In the genomic region with DNA sequence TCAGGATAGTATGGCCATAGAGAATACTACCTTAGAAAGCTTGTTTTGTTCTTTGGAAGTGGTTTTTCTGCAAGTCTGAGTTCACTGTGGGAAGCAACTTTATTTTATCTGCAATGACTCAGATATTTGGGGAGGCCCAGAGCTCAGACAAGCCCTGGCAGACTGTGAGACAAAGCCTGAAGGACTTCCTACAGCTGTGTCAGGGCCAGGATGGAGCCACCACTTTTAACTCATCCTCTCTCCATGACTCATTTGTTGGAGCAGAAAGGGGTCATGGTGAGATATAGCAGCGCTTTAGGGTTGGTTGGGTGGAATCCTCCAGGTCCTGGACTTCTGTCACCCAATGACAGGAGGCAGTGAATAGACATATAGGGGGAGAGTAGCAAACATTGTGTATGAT, we compare ENCODE assay signal across 34 mouse cellular contexts. TPM values are rescaled to one million over a fixed set of nuclear protein-coding genes. Genes with fewer than 3 reads are reported as not detected.
"Had no signal": no experiment of that assay in that cellular context is flagged by ENCODE, and none has a peak within 500 bp of the region (broad histone marks: within the 10 kb centered on the region; RNA-seq: fewer than 3 reads in every experiment).

No protein-coding gene starts in this region.

- H3K27ac ChIP-seq: heart, embryonic 13.5 days; heart, embryonic 15.5 days; hindbrain, embryonic 13.5 days; hindbrain, embryonic 15.5 days; hindbrain, postnatal 0 days; kidney, embryonic 15.5 days; kidney, postnatal 0 days; limb, embryonic 10.5 days; limb, embryonic 12.5 days; liver, embryonic 13.5 days; liver, embryonic 15.5 days had no signal

- H3K27me3 ChIP-seq: hindbrain, embryonic 13.5 days; hindbrain, embryonic 15.5 days; kidney, embryonic 15.5 days; liver, embryonic 13.5 days; liver, embryonic 15.5 days had no signal

- H3K9ac ChIP-seq: heart, embryonic 13.5 days; heart, embryonic 15.5 days; hindbrain, embryonic 13.5 days; hindbrain, embryonic 15.5 days; kidney, embryonic 15.5 days; limb, embryonic 12.5 days; liver, embryonic 13.5 days; liver, embryonic 15.5 days had no signal

- DNase-seq: gastrocnemius, postnatal 14 days; gastrocnemius, postnatal 36 days; heart, adult 18-20 months; heart, postnatal 14 days; heart, postnatal 36 days; kidney, adult 11 months; kidney, adult 2 months; kidney, adult 9 months; kidney, postnatal 14 days; kidney, postnatal 36 days; layer of hippocampus, adult 9-11 months; layer of hippocampus, postnatal 36 days; liver; liver, embryonic 13.5 days had no signal

- H3K4me3 ChIP-seq: heart, embryonic 13.5 days; heart, embryonic 15.5 days; hindbrain, embryonic 13.5 days; hindbrain, embryonic 15.5 days; kidney, embryonic 15.5 days; limb, embryonic 10.5 days; limb, embryonic 12.5 days; liver, embryonic 13.5 days; liver, embryonic 15.5 days had no signal

- H3K4me1 ChIP-seq: heart, embryonic 13.5 days; heart, embryonic 15.5 days; kidney, embryonic 15.5 days; limb, embryonic 10.5 days; limb, embryonic 12.5 days; liver, embryonic 13.5 days; liver, embryonic 15.5 days had no signal

- H3K36me3 ChIP-seq: heart, embryonic 13.5 days; heart, embryonic 15.5 days; hindbrain, embryonic 15.5 days; kidney, embryonic 15.5 days; limb, embryonic 10.5 days; limb, embryonic 12.5 days; liver, embryonic 13.5 days; liver, embryonic 15.5 days had no signal

RNA-seq across cellular contexts. Expression of gene Glra1, which starts 12.3 kb away (rescaled TPM):
- total RNA-seq: gastrocnemius, adult 18-20 months; gastrocnemius, adult 8-10 months; gastrocnemius, postnatal 14 days; gastrocnemius, postnatal 36 days; heart, adult 18-20 months; heart, postnatal 14 days; heart, postnatal 36 days; hematopoietic stem cell, adult 5-6 weeks had no signal
- polyA plus RNA-seq: gonadal fat pad, adult 2 months; heart, embryonic 11.5 days; heart, embryonic 13.5 days; heart, embryonic 15.5 days; heart, postnatal 0 days; intestine, embryonic 14.5 days; intestine, embryonic 16.5 days; kidney, adult 2 months; kidney, embryonic 15.5 days; kidney, postnatal 0 days; large intestine, adult 2 months; limb, embryonic 10.5 days; limb, embryonic 12.5 days; liver, embryonic 11.5 days; liver, embryonic 13.5 days; liver, embryonic 15.5 days had no signal
